Mouse (Mus musculus) midbrain, embryonic 13.5 days (tissue): ENCODE measurements around the gene Rrbp1. TPM values are rescaled to one million over a fixed set of nuclear protein-coding genes. Genes with fewer than 3 reads are reported as not detected.

ENCODE experiments used
- ATAC-seq: fragments of 200-750 bp; cut with Nextera tagmentation; 2 replicates; pipeline ENCODE4 v1.8.0; 2017; ENCODE audit warnings: mild to moderate bottlenecking, moderate TSS enrichment, moderate library complexity
- H3K27ac ChIP-seq: fragments of 300-500 bp; sonication (generic); 2 replicates; pipeline ENCODE4 v1.5.1; 2015; ENCODE audit warnings: inconsistent platforms, mild to moderate bottlenecking, moderate library complexity
- H3K27me3 ChIP-seq: fragments of 300-500 bp; sonication (generic); 2 replicates; pipeline ENCODE4 v1.6.1; 2015; ENCODE audit warnings: mild to moderate bottlenecking, inconsistent platforms
- H3K36me3 ChIP-seq: fragments of 300-500 bp; sonication (generic); 2 replicates; pipeline ENCODE4 v1.6.1; 2015; ENCODE audit warnings: mild to moderate bottlenecking, inconsistent platforms
- H3K4me1 ChIP-seq: fragments of 300-500 bp; sonication (generic); replicated peaks from 2 replicates; pipeline ENCODE4 v1.6.1; 2015; ENCODE audit warnings: inconsistent platforms
- H3K4me2 ChIP-seq: fragments of 300-500 bp; sonication (generic); replicated peaks from 2 replicates; pipeline ENCODE4 v1.6.1; 2015; ENCODE audit warnings: moderate library complexity, mild to moderate bottlenecking, inconsistent platforms
- H3K4me3 ChIP-seq: fragments of 300-500 bp; sonication (generic); replicated peaks from 2 replicates; pipeline ENCODE4 v1.5.1; 2015; ENCODE audit warnings: mild to moderate bottlenecking, inconsistent platforms
- H3K9ac ChIP-seq: fragments of 300-500 bp; sonication (generic); replicated peaks from 2 replicates; pipeline ENCODE4 v1.6.1; 2015; ENCODE audit warnings: mild to moderate bottlenecking, inconsistent platforms
- H3K9me3 ChIP-seq: fragments of 300-500 bp; sonication (generic); 2 replicates; pipeline ENCODE4 v1.6.1; 2016; ENCODE audit warnings: mild to moderate bottlenecking, inconsistent platforms
- WGBS: fragments of 180-500 bp; shearing (Covaris S2); methylation state at CpG from one replicate; pipeline ENCODE4 v1.1.7; 2015; 5-methylcytosine and 5-hydroxymethylcytosine counted together
- polyA plus RNA-seq: library from polyadenylated mRNA; unstranded; fragments of >200 nt; fragmentation: Nextera tagmentation; extraction: Ambion mirVana; gene quantifications from 2 replicates; pipeline ENCODE4 v1.2.1, GENCODE M21; 2015

The Rrbp1 gene
- 28.2 and 33.5 TPM in 2 replicates for polyA plus RNA-seq

- H3K36me3 ChIP-seq: no peaks in the 10 kb centered on the region
- H3K9me3 ChIP-seq: no peaks in the 10 kb centered on the region
- peaks cover 18% of the 10 kb centered on the region for H3K4me1 ChIP-seq
- no peaks in the 10 kb centered on the region for H3K27me3 ChIP-seq
- peak within 1 kb of the TSS; percentile 87 for H3K4me3 ChIP-seq
- peak within 1 kb of the TSS; percentile 66 for H3K4me2 ChIP-seq
- H3K27ac ChIP-seq: peak within 1 kb of the TSS; percentile 85
- peak; percentile 99 for ATAC-seq
- H3K9ac ChIP-seq: peak within 1 kb of the TSS; percentile 82
- under 1% methylated on average over 50 of the region's 53 CpGs for WGBS
Observed at GRCm38 (mm10) chr2:144011080-144011551, at the start of gene Rrbp1. Rrbp1 (minus strand) TSS chr2:144011263.

- WGBS: 80% methylated on average over 2 of the region's 2 CpGs
- H3K27ac ChIP-seq: no peak overlapping the region
- no peak for ATAC-seq
Observed at GRCm38 (mm10) chr2:144057735-144058134, 46.7 kb upstream of the Rrbp1 start.

GRCm38 (mm10) chr2:144052410-144053065, 41.5 kb upstream of the Rrbp1 start:
- H3K27ac ChIP-seq: no peak overlapping the region
- H3K36me3 ChIP-seq: no peaks in the 10 kb centered on the region
- no peaks in the 10 kb centered on the region for H3K9me3 ChIP-seq
- H3K27me3 ChIP-seq: no peaks in the 10 kb centered on the region
- WGBS: 94% methylated on average over 8 of the region's 8 CpGs
- no peak for ATAC-seq
- H3K4me3 ChIP-seq: no peak overlapping the region
- H3K4me1 ChIP-seq: no peaks in the 10 kb centered on the region
- H3K4me2 ChIP-seq: no peak overlapping the region
- H3K9ac ChIP-seq: no peak overlapping the region

More at GRCm38 (mm10) chr2:144057735-144058134, 46.7 kb upstream of the Rrbp1 start:
- no peaks in the 10 kb centered on the region for H3K27me3 ChIP-seq
- no peak overlapping the region for H3K9ac ChIP-seq
- H3K4me3 ChIP-seq: no peak overlapping the region
- H3K4me1 ChIP-seq: no peaks in the 10 kb centered on the region
- H3K9me3 ChIP-seq: no peaks in the 10 kb centered on the region
- no peaks in the 10 kb centered on the region for H3K36me3 ChIP-seq
- no peak overlapping the region for H3K4me2 ChIP-seq

- no peaks in the 10 kb centered on the region for H3K36me3 ChIP-seq
- ATAC-seq: no peak
Observed at GRCm38 (mm10) chr2:144050861-144051260, 39.8 kb upstream of the Rrbp1 start.

GRCm38 (mm10) chr2:144050146-144050680, 39.1 kb upstream of the Rrbp1 start:
- 86% methylated on average over 8 of the region's 8 CpGs for WGBS
- no peaks in the 10 kb centered on the region for H3K9me3 ChIP-seq
- H3K36me3 ChIP-seq: no peaks in the 10 kb centered on the region
- no peaks in the 10 kb centered on the region for H3K27me3 ChIP-seq
- no peak overlapping the region for H3K9ac ChIP-seq
- H3K4me1 ChIP-seq: 0 out of 2 replicates have a peak, but pooled peaks cover 6% of the 10 kb centered on the region
- H3K4me3 ChIP-seq: no peak overlapping the region
- H3K4me2 ChIP-seq: no peak overlapping the region
- no peak overlapping the region for H3K27ac ChIP-seq
- no peak for ATAC-seq

More at GRCm38 (mm10) chr2:144050861-144051260, 39.8 kb upstream of the Rrbp1 start:
- Histone ChIP-seq H3K9ac (no peak overlapping the region), H3K4me2 (no peak overlapping the region), H3K4me1 (0 out of 2 replicates have a peak, but pooled peaks cover 6% of the 10 kb centered on the region), H3K9me3 (no peaks in the 10 kb centered on the region), H3K27me3 (no peaks in the 10 kb centered on the region), H3K4me3 (no peak overlapping the region), H3K27ac (no peak overlapping the region)
- WGBS: 91% methylated on average over 6 of the region's 6 CpGs

GRCm38 (mm10) chr2:144046916-144047315, 35.9 kb upstream of the Rrbp1 start:
- H3K4me1 ChIP-seq: 0 out of 2 replicates have a peak, but pooled peaks cover 6% of the 10 kb centered on the region
- H3K27ac ChIP-seq: no peak overlapping the region
- no peak overlapping the region for H3K4me2 ChIP-seq
- no peak for ATAC-seq
- H3K9me3 ChIP-seq: peaks cover 12% of the 10 kb centered on the region; the same call in 1 of the 2 replicates
- H3K9ac ChIP-seq: no peak overlapping the region; the same call in 1 of the 2 replicates
- H3K4me3 ChIP-seq: no peak overlapping the region
- H3K36me3 ChIP-seq: peaks cover 3% of the 10 kb centered on the region; the same call in 1 of the 2 replicates
- H3K27me3 ChIP-seq: no peaks in the 10 kb centered on the region
- 85% methylated on average over 11 of the region's 11 CpGs for WGBS

- Histone ChIP-seq H3K27me3 (no peaks in the 10 kb centered on the region), H3K36me3 (peaks cover 3% of the 10 kb centered on the region; the same call in 1 of the 2 replicates), H3K9me3 (peaks cover 12% of the 10 kb centered on the region; the same call in 1 of the 2 replicates), H3K4me3 (no peak overlapping the region), H3K9ac (no peak overlapping the region; the same call in 1 of the 2 replicates), H3K4me2 (no peak overlapping the region), H3K4me1 (0 out of 2 replicates have a peak, but pooled peaks cover 6% of the 10 kb centered on the region), H3K27ac (no peak overlapping the region)
- WGBS: 69% methylated on average over 5 of the region's 5 CpGs
- ATAC-seq: no peak
Observed at GRCm38 (mm10) chr2:144045756-144046560, 34.9 kb upstream of the Rrbp1 start.

GRCm38 (mm10) chr2:144044726-144045125, 33.7 kb upstream of the Rrbp1 start:
- no peaks in the 10 kb centered on the region for H3K27me3 ChIP-seq
- no peak overlapping the region for H3K27ac ChIP-seq
- H3K9me3 ChIP-seq: peaks cover 12% of the 10 kb centered on the region; the same call in 1 of the 2 replicates
- H3K4me1 ChIP-seq: 0 out of 2 replicates have a peak, but pooled peaks cover 6% of the 10 kb centered on the region
- 91% methylated on average over 6 of the region's 6 CpGs for WGBS
- no peak for ATAC-seq
- H3K36me3 ChIP-seq: peaks cover 3% of the 10 kb centered on the region; the same call in 1 of the 2 replicates
- H3K9ac ChIP-seq: no peak overlapping the region
- no peak overlapping the region for H3K4me2 ChIP-seq
- H3K4me3 ChIP-seq: no peak overlapping the region

GRCm38 (mm10) chr2:144032664-144033063, 21.6 kb upstream of the Rrbp1 start, which contains the start of gene Banf2:
Banf2 (plus strand) TSS chr2:144033059.
- H3K36me3 ChIP-seq: no peaks in the 10 kb centered on the region
- no peak for ATAC-seq
- H3K27me3 ChIP-seq: no peaks in the 10 kb centered on the region
- H3K9me3 ChIP-seq: no peaks in the 10 kb centered on the region
- H3K4me1 ChIP-seq: no peaks in the 10 kb centered on the region
- no peak within 1 kb of the TSS for H3K9ac ChIP-seq
- H3K4me3 ChIP-seq: no peak within 1 kb of the TSS
- 93% methylated on average over 2 of the region's 2 CpGs for WGBS
- no peak within 1 kb of the TSS for H3K4me2 ChIP-seq
- no peak within 1 kb of the TSS for H3K27ac ChIP-seq

- Histone ChIP-seq H3K4me1 (no peaks in the 10 kb centered on the region), H3K9ac (no peak overlapping the region), H3K36me3 (no peaks in the 10 kb centered on the region), H3K4me3 (no peak overlapping the region), H3K9me3 (no peaks in the 10 kb centered on the region), H3K27ac (no peak overlapping the region), H3K27me3 (no peaks in the 10 kb centered on the region), H3K4me2 (no peak overlapping the region)
- WGBS: 96% methylated on average over 7 of the region's 7 CpGs
- no peak for ATAC-seq
Observed at GRCm38 (mm10) chr2:144030791-144031190, 19.7 kb upstream of the Rrbp1 start.

GRCm38 (mm10) chr2:144026456-144026855, 15.4 kb upstream of the Rrbp1 start:
- Histone ChIP-seq H3K36me3 (no peaks in the 10 kb centered on the region), H3K27me3 (no peaks in the 10 kb centered on the region), H3K9me3 (no peaks in the 10 kb centered on the region), H3K4me2 (no peak overlapping the region), H3K4me3 (no peak overlapping the region), H3K27ac (no peak overlapping the region), H3K4me1 (no peaks in the 10 kb centered on the region), H3K9ac (no peak overlapping the region)
- WGBS: 82% methylated on average over 4 of the region's 4 CpGs
- ATAC-seq: no peak
